Mouse (Mus musculus): ENCODE measurements around the gene Wwc2.
A peak's percentile ranks its signal among the peaks of the same experiment; 100 is the strongest.

Wwc2 gene

DNA sequence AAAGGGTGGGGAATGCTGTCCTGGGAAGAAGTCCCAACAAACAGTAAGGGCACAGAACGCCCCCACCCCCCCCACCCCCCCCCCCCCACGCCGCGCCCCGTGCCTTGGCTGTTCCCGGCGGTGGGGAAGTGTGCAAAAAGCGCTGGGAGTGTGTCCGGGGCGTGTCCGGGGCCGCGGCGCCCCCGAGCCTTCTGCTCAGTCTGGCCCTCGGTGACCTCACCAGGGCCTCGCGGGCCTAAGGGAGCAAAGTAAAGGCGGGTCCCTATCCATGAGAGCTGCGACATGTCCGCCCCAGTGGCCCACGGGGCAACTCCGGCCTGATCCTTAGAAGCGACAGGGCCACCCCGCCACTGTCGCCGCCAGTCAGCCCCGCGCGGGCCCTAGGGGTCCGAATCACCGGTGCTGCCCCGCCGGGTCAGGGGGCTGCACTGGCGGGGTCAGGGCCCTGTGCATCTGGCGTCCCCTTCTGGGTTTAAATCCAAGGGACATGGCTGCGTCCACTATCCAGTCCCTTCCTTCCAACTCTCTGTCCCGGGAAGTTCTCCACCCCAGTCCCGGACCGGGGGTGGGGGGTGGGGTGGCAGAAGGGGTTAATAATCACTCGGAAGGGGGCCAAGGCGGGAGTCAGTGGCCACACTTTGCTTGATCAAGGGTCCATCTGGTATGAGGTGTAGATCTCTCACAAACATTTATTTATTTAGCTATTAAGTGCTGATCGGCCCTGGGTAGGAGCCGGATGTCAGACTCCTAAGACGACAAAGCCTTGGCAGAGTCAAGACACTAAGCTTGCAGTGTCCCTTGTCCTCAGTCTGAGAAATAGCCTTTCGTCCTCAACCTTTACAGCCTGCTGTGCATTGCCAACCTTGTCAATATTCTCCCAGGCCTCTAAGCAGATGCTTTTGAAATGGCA lies at the start of gene Wwc2:
Wwc2 (minus strand) TSS at position 14 of the 910 bp plus-strand sequence.
- no peaks in the 10 kb centered on the region; the same call in none of the 2 replicates for H3K27me3 ChIP-seq (ENCODE audit: control insufficient read depth, insufficient read depth, low read length, poor library complexity, severe bottlenecking)
- DNase-seq (ENCODE audit: low read depth, low spot score) = peak; percentile 34
- no peaks in the 10 kb centered on the region for H3K36me3 ChIP-seq (ENCODE audit: control insufficient read depth, insufficient read depth, low read length, poor library complexity, severe bottlenecking)

DNA sequence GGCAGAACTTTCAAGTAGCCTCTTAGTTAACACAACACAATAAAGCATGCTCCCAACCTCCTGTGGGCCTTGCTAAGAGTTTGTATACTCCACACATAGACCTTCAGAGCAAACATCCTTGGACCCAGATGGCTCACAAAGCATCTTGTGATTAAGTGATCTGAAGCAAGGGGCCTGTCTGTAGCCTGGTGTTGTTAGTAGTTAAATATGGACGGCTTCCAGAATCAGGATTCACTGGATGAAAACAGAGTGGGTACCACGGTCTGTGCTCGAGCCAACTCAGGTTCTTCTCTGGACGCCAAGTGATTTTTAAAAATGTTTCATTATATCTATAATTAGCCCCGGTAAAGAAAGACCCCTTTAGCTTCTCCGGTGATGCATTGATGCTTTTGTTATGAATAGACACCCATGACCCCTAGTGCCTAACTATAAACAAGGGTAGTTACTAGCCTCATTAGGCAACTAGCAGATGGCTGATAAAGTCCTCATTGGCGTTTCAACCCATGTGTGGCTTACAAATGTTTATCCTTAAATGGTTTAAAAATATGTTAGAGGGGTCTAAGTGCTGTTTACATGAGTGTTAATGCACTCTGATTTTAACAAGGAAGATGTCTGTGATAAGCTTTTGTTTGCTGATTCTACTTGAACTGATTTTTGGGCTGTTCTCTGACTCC lies 47.7 kb upstream of the Wwc2 start:
- Histone ChIP-seq H3K36me3 (ENCODE audit: control insufficient read depth, insufficient read depth, low read length, poor library complexity, severe bottlenecking) (no peaks in the 10 kb centered on the region), H3K27me3 (ENCODE audit: control insufficient read depth, insufficient read depth, low read length, poor library complexity, severe bottlenecking) (no peaks in the 10 kb centered on the region; the same call in 1 of the 2 replicates)
- no peak for DNase-seq (ENCODE audit: low read depth, low spot score)

DNA sequence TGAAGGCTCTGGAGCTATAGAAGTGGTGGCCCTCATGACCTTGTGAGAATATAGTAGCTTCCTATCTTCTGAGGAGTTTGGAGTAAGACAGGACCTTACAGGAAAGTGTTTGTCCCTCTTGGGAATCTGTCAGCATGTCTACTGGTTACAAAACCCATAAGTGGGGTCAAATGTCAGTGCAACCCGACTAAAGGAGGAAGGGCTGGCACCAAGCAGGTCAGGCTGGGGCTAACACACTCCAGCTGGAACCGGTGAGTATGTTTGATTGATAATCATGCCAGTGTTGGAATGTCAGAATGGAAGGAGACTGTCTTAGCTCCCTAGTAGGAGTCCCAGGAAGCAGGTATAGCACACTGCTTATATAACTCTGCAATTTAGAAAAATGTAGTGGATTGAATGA lies 41.3 kb upstream of the Wwc2 start:
- H3K36me3 ChIP-seq (ENCODE audit: control insufficient read depth, insufficient read depth, low read length, poor library complexity, severe bottlenecking) = no peaks in the 10 kb centered on the region
- no peaks in the 10 kb centered on the region; the same call in 1 of the 2 replicates for H3K27me3 ChIP-seq (ENCODE audit: control insufficient read depth, insufficient read depth, low read length, poor library complexity, severe bottlenecking)
- no peak for DNase-seq (ENCODE audit: low read depth, low spot score)

DNA sequence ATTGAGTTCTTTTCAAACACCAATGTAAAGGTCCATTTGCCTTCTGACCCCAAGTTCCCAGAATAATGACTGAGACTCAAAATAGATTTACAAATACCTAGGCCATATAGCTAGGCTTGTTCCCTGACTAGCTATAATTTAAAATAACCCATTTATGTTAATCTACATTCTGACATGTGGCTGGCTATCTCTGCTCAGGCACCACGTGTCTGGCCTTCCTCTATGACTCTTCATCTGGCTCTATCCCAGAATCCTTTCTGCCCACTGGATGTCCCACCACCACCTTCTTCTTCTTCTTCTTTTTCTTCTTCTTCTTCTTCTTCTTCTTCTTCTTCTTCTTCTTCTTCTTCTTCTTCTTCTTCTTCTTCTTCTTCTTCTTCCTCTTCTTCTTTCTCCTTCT lies 39.9 kb upstream of the Wwc2 start:
- no peaks in the 10 kb centered on the region for H3K36me3 ChIP-seq (ENCODE audit: control insufficient read depth, insufficient read depth, low read length, poor library complexity, severe bottlenecking)
- DNase-seq (ENCODE audit: low read depth, low spot score) = no peak
- no peaks in the 10 kb centered on the region for H3K27me3 ChIP-seq (ENCODE audit: control insufficient read depth, insufficient read depth, low read length, poor library complexity, severe bottlenecking)

DNA sequence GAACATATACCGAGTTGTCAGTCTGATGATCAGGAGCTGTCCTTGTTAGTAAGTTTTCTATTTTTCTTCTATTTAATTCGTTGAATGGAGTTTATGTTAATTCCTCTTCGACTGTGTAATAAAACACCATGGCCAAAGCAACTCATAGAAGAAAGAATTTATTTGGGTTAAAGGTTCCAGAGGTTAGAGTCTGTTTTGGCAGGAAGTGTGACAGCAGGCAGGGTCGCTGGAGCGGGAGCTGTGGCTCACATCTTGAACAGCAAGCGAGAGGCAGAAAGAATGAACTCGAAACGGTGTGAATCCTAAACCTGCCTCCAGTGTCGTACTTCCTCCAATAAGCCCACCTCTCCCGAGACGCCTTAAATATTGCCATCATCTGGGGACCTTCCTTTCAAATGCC lies 36.1 kb upstream of the Wwc2 start:
- H3K36me3 ChIP-seq (ENCODE audit: control insufficient read depth, insufficient read depth, low read length, poor library complexity, severe bottlenecking) = no peaks in the 10 kb centered on the region
- DNase-seq (ENCODE audit: low read depth, low spot score) = no peak
- H3K27me3 ChIP-seq (ENCODE audit: control insufficient read depth, insufficient read depth, low read length, poor library complexity, severe bottlenecking) = no peaks in the 10 kb centered on the region

DNA sequence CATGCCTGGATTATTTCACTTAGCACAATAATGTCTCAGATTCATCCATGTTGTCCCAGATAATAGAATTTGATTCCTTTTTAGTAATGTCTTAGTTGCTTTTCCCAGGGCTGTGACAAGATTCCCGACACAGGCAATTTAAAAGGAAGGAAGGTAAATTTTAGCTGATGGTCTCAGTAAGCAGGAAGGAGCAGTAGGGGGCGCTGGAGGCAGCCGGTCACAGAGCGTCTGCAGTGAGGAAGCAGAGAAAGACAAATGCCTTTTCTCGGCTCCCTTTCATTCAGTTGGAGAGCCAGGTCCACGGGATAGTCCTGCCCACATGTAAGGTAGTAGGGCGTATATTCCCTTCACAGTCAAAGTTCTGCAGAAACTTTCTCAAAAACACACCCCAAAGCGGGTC lies 32.5 kb upstream of the Wwc2 start:
- H3K36me3 ChIP-seq (ENCODE audit: control insufficient read depth, insufficient read depth, low read length, poor library complexity, severe bottlenecking) = no peaks in the 10 kb centered on the region
- no peaks in the 10 kb centered on the region for H3K27me3 ChIP-seq (ENCODE audit: control insufficient read depth, insufficient read depth, low read length, poor library complexity, severe bottlenecking)
- DNase-seq (ENCODE audit: low read depth, low spot score) = no peak

DNA sequence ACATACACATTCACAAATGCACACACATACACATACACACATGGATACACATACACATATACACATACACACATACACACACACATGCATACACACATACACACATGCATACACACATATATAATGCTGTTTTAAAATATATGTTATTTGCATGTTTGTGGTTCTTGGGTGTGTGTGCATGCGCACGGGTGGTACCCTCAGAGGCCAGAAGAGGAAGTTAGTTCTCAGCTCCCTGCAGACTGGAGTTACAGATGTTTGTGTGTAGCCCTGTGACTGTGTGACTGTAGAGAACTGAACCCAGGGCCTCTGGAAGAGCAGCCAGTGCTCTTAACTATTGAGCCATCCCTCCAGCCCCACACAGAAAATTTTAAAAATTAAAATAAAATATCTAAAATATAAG lies 29.0 kb upstream of the Wwc2 start:
- no peaks in the 10 kb centered on the region for H3K27me3 ChIP-seq (ENCODE audit: control insufficient read depth, insufficient read depth, low read length, poor library complexity, severe bottlenecking)
- peak; percentile 29 for DNase-seq (ENCODE audit: low read depth, low spot score)

DNA sequence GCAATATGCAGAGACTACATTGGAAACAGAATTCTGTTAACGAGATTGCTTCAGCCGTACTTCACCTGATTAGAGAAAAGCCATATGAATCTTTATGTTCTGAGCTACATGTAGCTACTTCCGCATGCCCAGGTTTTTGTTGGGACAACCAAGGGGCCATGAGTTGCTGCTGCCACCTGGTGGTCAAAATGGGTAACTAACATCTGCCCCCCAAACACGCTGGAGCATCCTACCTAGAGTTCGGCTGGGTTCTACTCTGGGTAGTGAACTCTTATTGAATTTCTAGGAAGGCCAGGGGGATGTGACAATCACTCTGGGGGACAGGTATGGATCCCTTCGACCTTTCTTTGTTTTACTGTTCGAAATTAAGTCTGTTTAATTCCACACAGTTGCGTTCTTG lies 25.8 kb upstream of the Wwc2 start:
- Histone ChIP-seq H3K27me3 (ENCODE audit: control insufficient read depth, insufficient read depth, low read length, poor library complexity, severe bottlenecking) (no peaks in the 10 kb centered on the region), H3K36me3 (ENCODE audit: control insufficient read depth, insufficient read depth, low read length, poor library complexity, severe bottlenecking) (no peaks in the 10 kb centered on the region)
- DNase-seq (ENCODE audit: low read depth, low spot score) = peak; percentile 85

More for the DNA sequence above, 29.0 kb upstream of the Wwc2 start:
- no peaks in the 10 kb centered on the region for H3K36me3 ChIP-seq (ENCODE audit: control insufficient read depth, insufficient read depth, low read length, poor library complexity, severe bottlenecking)

DNA sequence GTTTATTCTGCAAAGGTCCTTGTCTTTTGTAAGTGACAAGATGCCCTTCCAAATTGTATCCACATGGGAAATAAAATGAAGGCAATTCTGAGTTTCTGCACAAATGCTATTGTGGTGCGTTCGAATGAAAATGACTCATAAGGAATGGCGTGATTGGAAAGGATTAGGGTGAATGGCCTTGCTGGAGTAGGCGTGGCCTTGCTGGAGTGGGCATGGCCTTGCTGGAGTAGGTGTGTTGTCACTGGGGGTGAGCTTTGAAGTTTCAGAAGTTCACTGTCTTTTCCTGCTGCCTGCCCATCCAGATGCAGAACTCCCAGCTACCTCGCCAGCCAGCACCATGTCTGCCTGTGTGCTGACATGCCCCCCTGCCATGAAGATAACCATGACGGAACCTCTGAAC lies 23.7 kb upstream of the Wwc2 start:
- Histone ChIP-seq H3K27me3 (ENCODE audit: control insufficient read depth, insufficient read depth, low read length, poor library complexity, severe bottlenecking) (no peaks in the 10 kb centered on the region), H3K36me3 (ENCODE audit: control insufficient read depth, insufficient read depth, low read length, poor library complexity, severe bottlenecking) (no peaks in the 10 kb centered on the region)
- no peak for DNase-seq (ENCODE audit: low read depth, low spot score)

DNA sequence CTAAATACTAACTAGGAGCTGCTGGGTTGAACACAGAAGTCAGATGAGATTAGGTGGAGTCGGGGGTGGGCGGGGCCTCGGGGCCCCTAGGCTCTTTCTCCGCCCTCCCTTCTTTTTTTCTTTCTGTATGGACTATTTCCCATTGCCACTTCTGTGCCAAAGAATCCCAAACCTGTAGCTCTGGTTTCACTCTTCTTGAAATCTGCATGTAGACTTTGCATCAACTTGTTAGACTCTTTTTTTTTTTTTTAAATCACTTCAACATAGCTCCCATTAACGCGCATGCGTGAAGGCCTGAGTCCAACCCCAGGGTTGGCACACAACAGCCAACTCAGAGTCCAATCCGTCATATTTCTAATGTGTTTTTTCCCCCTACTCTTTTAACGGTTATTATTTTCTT lies 22.6 kb upstream of the Wwc2 start:
- H3K27me3 ChIP-seq (ENCODE audit: control insufficient read depth, insufficient read depth, low read length, poor library complexity, severe bottlenecking) = no peaks in the 10 kb centered on the region

DNA sequence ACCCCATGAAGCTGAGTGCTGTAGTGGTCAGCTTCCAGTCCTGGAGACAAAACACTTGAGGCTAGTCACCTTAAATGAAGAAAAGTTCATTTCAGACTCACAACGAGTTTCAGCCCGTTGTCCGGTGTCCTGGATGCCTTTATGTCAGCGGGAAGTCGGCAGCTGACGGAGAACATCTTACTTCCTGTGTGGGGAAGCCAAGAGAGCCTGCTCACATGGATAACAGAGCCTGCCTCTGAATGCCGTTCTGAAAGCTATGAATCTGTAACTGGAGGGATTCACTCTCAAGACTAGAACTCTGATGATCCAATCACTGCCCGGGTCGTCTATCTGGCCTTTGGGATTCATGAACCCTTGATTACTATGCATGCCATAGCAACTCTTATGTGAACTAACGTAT lies 21.1 kb upstream of the Wwc2 start:
- Histone ChIP-seq H3K27me3 (ENCODE audit: control insufficient read depth, insufficient read depth, low read length, poor library complexity, severe bottlenecking) (no peaks in the 10 kb centered on the region), H3K36me3 (ENCODE audit: control insufficient read depth, insufficient read depth, low read length, poor library complexity, severe bottlenecking) (no peaks in the 10 kb centered on the region)
- no peak for DNase-seq (ENCODE audit: low read depth, low spot score)

More for the DNA sequence above, 22.6 kb upstream of the Wwc2 start:
- H3K36me3 ChIP-seq (ENCODE audit: control insufficient read depth, insufficient read depth, low read length, poor library complexity, severe bottlenecking) = no peaks in the 10 kb centered on the region
- DNase-seq (ENCODE audit: low read depth, low spot score) = no peak

DNA sequence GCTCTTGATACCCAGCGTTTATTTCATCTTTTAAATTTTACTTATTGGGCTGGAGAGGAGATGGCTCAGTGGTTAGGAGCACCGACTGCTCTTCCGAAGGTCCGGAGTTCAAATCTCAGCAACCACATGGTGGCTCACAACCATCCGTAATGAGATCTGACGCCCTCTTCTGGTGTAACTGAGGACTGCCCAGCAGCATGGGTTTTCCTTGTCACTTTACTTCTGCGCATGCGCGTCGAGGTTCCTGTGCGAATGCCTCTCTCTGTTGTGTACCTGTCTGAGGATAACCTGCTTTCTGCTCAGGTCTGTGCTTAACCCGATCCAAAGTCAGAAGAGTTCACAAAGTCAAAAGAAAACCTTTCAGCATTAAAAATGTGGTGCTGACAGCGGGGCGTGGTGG lies 20.3 kb upstream of the Wwc2 start:
- DNase-seq (ENCODE audit: low read depth, low spot score) = no peak
- no peaks in the 10 kb centered on the region for H3K36me3 ChIP-seq (ENCODE audit: control insufficient read depth, insufficient read depth, low read length, poor library complexity, severe bottlenecking)
- no peaks in the 10 kb centered on the region for H3K27me3 ChIP-seq (ENCODE audit: control insufficient read depth, insufficient read depth, low read length, poor library complexity, severe bottlenecking)

DNA sequence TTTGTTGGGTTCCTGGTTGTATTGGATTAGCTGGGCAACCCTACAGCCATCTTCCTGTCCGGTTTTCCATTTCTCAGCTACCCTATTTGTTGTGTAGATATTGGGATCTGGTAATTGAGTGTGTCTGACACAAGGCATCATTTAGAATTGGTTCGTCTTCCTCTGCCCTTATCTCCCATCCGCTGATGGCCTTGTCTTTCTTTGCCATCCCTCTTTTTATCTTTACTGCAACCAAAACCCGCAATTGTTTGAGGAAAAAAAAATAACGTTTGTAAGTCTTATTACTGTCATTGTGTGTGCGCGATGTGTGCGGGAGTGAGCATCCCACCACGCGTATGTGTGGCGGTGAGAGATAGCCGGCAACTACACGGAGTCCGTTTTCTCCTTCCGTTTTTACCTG lies 18.7 kb upstream of the Wwc2 start:
- no peaks in the 10 kb centered on the region for H3K27me3 ChIP-seq (ENCODE audit: control insufficient read depth, insufficient read depth, low read length, poor library complexity, severe bottlenecking)
- H3K36me3 ChIP-seq (ENCODE audit: control insufficient read depth, insufficient read depth, low read length, poor library complexity, severe bottlenecking) = no peaks in the 10 kb centered on the region
- no peak for DNase-seq (ENCODE audit: low read depth, low spot score)

DNA sequence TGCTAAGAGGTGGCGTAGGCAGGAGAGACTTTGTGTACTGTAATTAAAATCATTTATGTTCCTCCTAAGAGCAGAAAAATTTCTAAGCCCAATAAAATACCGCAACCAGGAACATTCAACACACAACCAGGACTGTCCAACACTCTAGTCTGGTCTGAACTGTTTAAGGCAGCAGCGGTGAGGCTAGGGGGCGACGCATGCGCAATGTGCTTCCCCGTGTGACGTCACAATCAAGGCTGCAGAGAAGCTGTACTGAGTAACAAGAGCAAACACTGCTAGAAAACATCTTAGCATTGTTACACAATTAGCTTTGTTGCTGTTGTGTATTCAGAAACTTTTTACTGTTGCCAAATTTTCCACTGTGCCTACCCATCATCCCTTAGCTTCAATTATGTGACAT lies 18.2 kb upstream of the Wwc2 start:
- Histone ChIP-seq H3K36me3 (ENCODE audit: control insufficient read depth, insufficient read depth, low read length, poor library complexity, severe bottlenecking) (no peaks in the 10 kb centered on the region), H3K27me3 (ENCODE audit: control insufficient read depth, insufficient read depth, low read length, poor library complexity, severe bottlenecking) (no peaks in the 10 kb centered on the region)
- DNase-seq (ENCODE audit: low read depth, low spot score) = no peak

DNA sequence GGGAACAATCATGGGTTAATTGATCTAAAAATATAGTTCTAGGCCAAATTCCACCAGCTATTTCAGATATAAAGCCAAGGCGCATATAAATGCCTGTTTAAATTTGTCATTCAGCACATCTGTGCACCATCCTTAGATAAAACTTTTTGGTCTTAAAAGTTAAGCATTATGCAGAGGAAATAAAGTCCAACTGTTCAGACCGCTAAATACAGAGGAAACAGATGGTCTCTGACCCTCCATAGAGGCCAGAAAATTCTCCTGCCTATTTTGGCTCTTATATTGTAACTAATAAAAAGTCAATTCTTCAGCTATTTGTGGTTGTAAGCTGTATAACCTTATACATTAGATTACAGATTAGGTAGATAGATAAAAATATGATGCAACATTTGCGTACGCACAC lies 16.1 kb upstream of the Wwc2 start:
- no peak for DNase-seq (ENCODE audit: low read depth, low spot score)
- Histone ChIP-seq H3K27me3 (ENCODE audit: control insufficient read depth, insufficient read depth, low read length, poor library complexity, severe bottlenecking) (no peaks in the 10 kb centered on the region), H3K36me3 (ENCODE audit: control insufficient read depth, insufficient read depth, low read length, poor library complexity, severe bottlenecking) (no peaks in the 10 kb centered on the region)
